Mouse (Mus musculus) G1E (cell line): ENCODE data around the gene Col4a3.

Experiments
- CTCF ChIP-seq: IDR thresholded peaks from 2 replicates; pipeline ENCODE4 v1.5.1; 2012; ENCODE audit warnings: low read depth, low read length, inconsistent platforms, mixed read lengths
- GATA1 ChIP-seq: IDR thresholded peaks from 2 replicates; pipeline ENCODE4 v1.6.1; 2012; ENCODE audit warnings: borderline replicate concordance, low read length, inconsistent platforms, mixed read lengths
- POLR2AphosphoS5 ChIP-seq: IDR thresholded peaks from 2 replicates; pipeline ENCODE4 v1.6.1; 2012; ENCODE audit warnings: low read depth, low read length, inconsistent platforms; ENCODE audit not compliant: insufficient replicate concordance

GRCm38 (mm10) chr1:82726482-82726881, 139.8 kb downstream of the Col4a3 start:
- no peak for TF ChIP-seq CTCF
- TF ChIP-seq POLR2AphosphoS5: no peak
- TF ChIP-seq GATA1: no peak
